Mouse (Mus musculus) erythroid progenitor cell, adult 5-6 weeks (primary cell): Measurements from ENCODE around the gene Wasl. TPM values are rescaled to one million over a fixed set of nuclear protein-coding genes. Genes with fewer than 3 reads are reported as not detected.

Source experiments
- ATAC-seq: replicated peaks from 2 replicates; pipeline ENCODE4 v1.8.0; 2016; ENCODE audit warnings: moderate number of reproducible peaks, mild to moderate bottlenecking, moderate TSS enrichment, inconsistent platforms; ENCODE audit not compliant: poor library complexity, low FRiP score, severe bottlenecking
- total RNA-seq, 2 experiments: library from RNA; stranded (forward) in 1 of 2; stranded (reverse) in 1 of 2; fragments of 150-400 nt in 1 of 2; fragments of 186-747, 209-891 nt in 1 of 2; gene quantifications; 2 replicates each; pipeline versions ENCODE4 v1.2.3 to v1.2.4; 2015 to 2017; ENCODE audit warnings: low replicate concordance in 2 of 2

The Wasl gene
- total RNA-seq, 2 experiments from 2014 or later = 14.8 to 20.5 TPM

DNA sequence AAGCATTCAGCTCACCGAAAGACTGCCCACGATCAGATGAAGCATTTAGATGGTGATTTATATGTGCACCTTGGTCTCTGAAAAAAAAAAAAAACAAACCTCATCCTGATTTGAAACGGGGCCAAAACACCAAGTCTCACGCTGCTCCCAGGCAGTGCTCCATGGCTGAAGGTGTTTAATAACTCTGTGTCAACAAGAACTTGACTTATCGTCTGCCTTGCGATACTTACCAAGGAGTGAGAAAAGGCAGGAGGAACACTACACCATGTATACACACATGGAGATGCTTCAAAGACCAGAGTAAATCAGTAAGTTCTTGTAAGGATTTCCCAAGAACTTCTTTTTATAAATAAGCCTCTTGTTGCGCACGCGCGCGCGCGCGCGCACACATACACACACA is 57.3 kb downstream of the Wasl start:
- no peak for ATAC-seq

DNA sequence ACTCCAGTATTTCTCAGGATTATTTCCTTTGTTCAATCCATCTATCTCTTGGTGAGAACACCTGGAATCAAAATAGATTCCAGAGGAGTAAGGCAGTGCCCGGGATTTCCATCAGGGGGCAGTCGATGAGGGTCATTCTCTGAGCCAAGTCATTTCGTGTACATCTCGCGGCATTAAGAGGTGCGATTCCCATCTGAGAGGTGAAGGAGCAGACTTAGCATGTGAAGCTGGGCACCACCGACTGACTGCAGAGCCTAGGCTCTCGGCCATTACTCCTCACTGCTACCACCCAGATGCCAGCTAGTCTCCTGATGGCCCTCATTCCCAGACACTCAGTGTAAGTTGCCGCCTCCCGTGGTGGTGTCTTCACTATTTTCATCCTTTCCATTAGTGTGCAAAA is 58.3 kb downstream of the Wasl start:
- no peak for ATAC-seq

DNA sequence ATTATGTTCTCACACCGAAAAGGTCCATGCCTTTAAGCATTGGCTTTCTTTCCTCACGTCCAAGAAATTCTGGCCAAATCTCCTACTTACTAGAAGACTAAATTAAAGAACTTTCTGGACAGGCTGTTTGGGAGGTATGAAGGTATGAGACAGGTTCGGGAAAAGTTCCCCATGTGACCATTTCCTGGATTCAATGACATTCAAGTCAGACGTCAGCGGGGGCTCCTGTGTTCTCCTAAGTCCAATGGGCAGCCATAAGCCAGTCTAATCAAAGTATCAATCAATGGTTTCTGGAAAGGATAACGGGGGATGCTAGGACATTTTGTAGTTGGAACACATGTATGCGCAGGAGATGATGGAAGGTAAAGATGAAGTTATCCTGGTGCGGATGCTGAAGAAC is 59.2 kb downstream of the Wasl start:
- ATAC-seq = no peak

DNA sequence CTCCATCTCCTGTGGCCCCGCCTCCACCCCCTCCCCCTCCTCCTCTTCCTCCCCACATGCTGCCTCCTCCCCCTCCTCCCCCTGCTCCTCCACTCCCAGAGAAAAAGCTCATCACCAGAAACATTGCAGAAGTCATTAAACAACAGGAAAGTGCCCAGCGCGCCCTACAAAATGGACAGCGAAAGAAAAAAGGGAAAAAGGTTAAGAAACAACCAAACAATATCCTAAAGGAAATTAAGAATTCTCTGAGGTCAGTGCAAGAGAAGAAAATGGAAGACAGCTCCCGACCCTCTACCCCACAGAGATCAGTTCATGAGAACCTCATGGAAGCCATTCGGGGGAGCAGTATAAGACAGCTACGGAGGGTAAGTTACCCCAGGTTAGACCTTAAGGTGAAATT is 60.5 kb downstream of the Wasl start:
- ATAC-seq = no peak

DNA sequence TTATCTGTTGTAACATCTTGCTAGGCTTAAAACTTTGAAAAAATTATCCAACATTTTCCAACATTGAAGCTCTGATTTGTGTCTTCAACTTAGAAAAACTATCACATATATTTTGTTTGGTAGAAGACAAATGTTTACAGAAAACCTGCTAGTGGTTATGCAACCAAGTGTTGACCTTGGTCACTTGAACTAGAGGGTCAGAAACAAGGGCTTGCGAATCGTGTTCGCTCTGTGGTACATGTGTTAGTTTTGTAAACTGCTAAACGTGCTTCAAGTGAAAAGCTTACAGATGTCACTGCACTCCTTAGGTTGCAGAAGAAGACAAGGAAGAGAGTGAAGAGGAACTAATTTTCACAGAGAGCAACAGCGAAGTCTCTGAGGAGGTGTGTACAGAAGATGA is 61.8 kb downstream of the Wasl start:
- ATAC-seq = no peak

DNA sequence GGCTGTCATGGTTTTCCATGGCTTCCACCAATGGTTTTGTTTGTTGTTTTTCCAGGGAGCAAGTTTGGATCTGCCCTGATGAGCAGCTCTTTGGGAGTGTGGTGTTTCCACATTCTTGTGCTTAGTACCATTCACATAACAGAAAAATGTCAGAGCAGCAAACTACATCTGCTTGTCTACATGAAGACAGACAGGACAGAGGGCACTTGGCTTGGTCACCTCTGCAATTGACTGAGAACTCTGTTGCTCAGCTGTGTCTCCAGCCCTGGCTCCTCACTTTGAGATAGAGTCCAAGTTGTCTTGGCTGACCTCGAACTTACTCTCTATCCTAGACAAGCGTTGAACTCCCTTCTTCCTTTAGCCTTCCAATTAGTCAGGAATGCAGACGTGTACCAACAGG is 62.5 kb downstream of the Wasl start:
- no peak for ATAC-seq

DNA sequence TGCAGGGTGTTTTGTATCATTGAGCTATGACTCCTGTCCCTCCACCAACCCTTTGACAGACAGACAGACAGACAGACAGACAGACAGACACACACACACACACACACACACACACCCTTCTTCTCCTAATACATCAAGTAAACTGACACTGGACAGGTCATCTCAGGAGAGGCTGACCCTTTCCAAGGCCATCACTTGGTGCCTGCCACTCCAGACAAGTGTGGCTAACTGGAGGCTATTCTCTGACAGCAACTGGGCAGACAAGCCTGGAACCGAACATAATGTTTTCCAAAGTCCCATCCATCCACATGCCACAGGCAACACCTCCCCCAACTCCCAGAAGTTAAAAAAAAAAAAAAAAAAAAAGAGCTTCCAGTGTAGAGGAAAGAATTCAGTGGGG is 63.1 kb downstream of the Wasl start:
- no peak for ATAC-seq

DNA sequence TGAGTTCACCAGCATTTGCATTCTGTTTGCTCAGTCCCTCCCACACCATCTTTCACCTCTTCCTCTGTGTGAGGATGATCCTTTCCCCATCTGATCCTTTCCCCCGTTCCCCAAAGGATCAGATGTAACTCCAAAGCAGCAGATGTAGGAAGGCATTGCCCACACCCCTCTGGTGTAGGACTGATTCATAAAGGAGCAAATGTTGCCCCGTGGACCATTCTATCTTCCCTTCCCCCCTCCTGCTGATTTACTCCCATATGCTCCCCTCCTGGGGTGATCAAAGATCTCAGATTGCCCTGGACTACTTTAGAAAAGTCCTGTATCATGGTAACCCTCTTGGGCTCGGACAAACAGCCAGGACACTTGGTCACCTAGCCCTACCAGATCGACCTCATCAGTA is 64.1 kb downstream of the Wasl start:
- ATAC-seq = no peak

DNA sequence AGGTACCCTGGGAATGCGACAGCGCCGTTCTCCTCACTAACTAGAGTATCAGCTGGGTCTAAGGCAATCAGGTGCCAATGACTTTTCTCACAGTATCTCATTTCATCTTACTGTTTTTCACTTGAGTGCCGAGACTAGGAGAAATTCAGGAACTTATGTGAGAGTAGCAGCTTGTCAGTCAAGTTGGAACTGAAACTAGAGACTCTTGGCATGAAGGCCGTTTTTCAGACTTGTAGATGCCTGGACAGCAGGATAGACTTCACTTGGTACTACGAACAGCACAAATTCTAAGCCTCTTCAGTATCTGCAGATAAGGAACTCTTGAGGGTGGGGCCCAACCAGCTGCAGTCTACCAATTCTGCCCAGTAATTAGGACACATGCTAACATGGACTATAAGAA is 64.7 kb downstream of the Wasl start:
- ATAC-seq = no peak

DNA sequence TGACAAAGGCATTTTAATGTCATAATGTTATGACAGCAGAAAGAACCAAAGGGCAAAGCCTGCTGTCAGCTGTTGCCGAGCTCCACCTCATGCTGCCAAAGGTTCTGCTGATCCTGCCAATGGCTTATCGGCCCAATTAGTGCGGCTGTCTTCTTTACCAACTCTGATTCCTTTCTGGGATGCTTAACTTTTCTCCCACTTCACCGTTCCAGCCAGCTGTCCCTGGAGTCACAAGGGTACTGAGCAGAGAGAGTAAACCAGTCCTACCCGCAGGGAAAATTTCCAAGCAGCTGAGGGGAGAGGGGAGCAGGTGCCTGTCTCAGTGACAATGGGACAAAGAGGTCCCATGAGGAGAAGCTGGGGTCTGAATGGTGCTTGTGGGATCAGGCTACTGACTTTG is 65.2 kb downstream of the Wasl start:
- no peak for ATAC-seq

DNA sequence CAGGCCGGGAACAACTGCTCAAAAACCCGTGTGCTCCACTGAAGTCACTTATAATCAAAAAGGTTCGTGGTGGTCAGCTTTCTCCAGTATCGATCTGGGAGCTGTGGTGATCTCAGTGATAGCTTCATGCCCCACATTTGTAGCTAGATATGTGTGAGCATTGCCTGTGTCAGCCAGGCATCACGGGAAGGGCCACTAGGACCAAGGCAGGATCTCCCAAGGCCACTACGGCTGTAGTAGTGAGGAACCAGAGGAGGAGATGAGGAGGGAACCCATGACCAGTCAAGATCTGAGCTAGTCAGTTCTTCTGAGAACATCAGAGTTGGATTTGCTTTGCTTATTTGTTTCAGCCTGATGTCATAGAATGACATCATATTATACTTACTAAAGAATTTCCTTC is 65.6 kb downstream of the Wasl start:
- ATAC-seq = no peak

DNA sequence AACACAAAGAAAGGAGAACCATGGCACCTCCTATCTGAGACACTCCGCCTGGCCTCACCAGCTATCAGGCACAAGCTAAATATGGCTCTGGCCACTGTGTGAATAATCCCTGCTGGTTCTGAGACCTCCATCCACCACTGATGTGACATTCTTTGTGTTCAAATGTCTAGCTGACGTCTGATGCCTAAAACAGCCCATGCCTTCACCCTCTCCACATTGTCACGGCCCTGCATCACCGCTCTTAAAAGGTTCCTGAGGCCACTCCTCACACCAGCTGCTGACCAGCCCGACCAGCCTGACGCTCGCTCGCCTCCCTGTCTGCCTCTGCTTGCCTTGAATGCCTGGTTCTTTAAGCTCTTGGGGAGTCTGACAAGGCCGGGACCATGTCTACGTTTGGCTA is 67.3 kb downstream of the Wasl start, which contains the start of gene Lmod2:
Gene Lmod2, plus strand, starts transcription at position 263 of the 400 bp plus-strand sequence.
- no peak for ATAC-seq

DNA sequence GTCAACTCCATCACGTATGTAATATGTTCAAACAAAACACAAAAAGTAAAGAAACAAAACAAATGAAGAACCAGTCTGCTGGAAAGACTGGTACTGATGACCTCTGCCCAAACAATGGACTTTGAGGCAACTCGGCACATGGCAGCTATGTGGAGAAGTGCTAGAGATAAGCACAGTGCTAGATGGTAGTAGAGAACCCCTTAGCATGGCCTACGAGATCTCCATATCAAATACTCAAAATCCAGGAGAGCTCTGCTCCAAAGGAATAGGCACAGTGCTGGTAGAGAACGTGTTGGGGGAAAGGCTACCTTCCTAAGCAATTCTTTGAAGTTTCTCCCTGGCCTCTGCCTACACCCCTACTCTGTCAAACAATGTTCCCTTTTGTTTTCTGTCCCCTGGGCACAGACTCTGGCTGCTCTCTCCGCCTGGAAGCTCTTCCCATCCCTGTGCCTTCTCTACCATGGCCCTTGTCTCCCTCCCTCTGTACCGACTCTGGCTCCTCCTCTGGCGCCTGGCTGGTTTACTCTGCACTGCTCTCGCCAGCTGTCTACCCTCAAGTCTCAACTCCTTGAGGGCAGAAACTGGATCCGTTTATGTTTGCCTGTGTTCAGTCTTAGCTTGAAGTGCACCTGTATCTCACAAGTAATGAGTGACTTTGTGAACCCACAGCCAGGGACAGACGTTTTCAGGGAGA is 73.1 kb downstream of the Wasl start:
- ATAC-seq = no peak

DNA sequence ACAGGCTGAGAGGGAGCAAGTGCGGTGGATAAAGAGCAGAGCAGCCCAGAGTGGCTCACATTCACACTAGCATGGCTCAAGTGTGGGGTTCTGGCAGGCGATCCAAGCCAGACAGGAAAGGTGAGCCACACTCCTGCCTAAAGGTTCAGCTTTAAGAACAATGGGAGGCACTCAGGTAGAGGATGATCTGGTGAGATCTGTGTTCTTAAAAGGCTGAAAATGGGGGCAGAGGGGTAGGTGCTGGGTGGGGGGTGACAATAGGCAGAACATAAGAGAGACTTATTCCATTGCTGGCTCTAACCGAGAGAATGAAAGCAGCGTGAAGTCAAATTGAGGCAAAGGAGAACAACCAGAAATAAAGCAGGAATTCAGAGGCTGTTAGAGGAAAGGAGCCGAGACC is 74.5 kb downstream of the Wasl start:
- no peak for ATAC-seq

DNA sequence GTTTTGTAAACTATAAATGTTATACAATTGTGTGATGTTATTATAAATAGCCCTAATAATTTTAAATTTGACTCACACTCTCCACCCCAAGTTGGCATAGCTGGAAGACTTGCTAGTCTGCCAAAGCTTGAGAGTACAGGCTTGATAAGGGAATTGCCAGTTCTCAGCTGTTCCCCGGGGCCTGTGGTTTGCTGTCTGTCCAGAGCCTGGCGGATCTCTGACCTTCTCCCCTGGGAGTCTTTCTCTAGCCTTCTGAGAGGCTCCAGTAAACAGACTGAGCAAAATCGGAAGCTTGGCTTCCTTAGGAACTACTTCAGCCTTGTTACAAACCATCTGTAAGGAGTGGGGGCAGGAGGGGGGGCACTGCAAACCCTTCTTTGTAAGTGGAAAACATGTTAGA is 77.9 kb downstream of the Wasl start:
- no peak for ATAC-seq

DNA sequence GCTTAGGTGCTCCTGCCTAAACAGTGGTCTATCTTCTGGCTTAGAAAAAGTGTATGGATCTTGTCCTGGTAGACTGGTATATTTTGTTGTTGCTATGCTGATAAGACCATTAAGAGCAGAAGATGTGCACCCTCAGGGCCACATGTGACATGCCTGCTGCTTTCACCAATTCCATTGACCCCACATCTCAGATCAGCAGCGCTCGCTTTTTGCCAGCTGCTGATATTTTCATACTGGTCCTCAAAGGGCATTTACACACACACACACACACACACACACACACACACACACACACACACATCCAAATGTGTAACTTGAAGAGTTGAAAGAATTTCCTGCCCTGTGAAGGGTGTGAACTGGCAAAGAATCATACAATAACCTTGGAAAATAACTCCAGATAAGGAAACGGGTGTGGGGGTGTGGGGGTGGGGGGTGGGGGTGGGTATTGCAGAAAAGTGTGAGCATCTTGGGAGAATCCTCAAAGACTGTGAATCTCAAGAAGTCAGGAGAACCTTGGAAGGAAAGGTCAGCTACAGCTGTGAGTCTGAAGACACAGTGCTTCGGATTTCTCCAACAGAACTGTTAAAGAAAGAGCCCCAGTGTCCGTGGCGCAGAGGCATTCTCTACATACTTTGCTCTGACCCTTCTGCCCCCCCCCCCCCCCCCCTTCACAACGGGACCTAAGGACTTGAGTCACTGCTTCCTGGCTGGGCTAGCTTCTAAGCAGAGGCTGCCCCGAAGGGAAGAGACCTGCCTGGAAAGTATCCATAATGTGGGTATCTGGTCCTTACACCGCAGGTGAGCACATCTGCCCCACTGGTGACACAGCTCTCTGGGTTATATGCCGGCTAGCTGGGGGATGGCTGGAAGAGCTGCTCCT is 79.1 kb downstream of the Wasl start:
- ATAC-seq = no peak

DNA sequence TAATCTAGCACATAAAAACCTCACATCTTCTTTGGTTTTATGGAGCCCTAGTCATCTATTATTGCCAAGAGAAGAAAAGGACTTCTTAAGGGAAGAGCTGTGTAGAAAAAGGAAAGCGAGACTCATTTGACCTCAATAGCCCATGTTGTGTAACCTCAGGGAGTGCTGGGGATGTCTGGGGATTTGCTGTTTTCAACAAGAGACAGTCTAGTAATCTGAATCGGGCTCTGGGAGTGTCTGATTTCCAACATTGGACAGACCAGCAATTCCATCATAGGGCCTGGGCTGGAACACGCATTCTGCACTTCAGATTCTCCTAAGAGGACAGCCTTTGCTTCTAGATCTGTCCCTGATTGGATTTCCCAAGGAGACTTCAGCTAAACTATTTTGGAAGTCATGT is 81.4 kb downstream of the Wasl start:
- ATAC-seq = no peak

DNA sequence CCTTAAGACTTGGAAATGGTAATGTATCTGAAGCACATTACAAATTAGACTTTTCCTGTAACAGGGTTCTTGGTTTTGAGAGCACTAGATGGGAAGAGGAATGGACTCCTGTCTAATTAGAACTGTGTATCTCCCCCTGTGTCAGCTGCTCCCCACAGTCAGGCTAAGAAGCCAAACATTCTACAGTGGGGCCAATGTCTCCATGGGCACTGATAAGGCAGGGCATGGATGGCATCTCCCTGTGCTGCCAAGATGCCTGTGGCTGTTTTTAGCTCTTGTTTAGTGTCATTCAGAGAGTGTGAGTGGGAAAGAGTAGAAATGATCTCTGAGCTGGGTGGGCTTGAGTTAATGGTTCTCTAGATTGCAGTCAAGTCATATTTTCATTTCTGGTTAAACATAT is 91.5 kb downstream of the Wasl start:
- no peak for ATAC-seq

DNA sequence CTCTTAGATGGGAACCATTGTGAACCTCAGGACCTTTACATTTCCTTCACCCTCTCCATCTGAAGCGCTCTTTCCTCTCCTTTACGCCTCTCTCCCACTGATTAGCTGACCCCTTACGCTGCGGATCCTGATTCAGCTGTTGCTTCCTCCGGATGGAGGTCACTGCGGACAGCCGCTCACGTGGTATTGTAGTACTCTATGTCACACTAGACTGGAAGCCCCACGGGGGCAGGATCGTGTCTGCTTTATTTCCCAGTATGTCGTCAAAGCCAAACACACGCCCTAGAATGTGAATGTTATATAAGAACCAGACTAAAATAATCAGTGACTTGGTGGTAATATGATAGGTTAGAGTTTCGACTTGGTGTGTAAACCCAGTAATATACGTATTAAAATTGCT is 92.4 kb downstream of the Wasl start:
- no peak for ATAC-seq

DNA sequence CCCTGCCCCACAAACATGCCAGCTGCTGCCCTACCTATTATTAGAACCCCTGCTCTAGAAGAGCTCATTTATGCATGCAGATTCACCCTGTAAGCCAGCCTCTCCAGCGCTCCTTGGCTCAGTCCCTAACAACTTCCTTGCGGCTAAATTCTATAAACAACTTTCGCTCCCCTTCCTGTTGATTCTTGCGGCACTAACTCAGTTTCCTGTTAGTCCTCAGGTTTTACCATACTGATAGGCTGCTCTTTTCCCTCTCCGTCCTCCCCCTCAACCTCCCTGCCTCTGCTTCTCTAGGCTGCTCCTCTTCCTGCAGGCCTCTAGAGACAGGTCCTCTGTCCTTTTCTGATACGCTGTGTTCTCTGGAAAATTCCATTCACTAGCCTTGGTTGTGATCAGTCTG is 93.7 kb downstream of the Wasl start:
- no peak for ATAC-seq

DNA sequence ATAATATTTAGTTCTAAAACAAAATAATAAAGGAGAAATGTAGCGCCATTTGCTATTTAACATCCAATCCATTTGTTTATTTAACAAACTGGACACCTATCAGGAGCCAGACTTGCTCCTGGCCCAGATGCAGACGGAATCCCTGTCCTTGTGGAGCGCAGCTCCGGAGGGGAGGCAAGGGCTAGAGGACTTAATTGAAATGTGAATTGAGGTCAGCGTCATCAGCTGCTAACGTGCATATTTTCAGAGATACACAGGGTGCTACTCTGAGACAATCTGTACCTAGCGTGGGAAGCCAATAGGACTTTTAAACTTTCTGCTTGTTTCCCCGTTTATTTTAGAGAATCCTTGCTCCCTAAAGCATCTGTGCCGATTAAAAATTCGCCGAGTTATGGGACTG is 94.5 kb downstream of the Wasl start:
- ATAC-seq = no peak
